Mouse (Mus musculus) small intestine, adult 2 months (tissue): Measurements from ENCODE around the gene Ankrd26. TPM values are rescaled to one million over a fixed set of nuclear protein-coding genes. Genes with fewer than 3 reads are reported as not detected.

Experiments
- H3K27ac ChIP-seq: fragments of 200-500 bp; 2 replicates; pipeline ENCODE4 v1.5.1; 2012; ENCODE audit warnings: low read depth, low read length, control low read depth, inconsistent platforms; ENCODE audit not compliant: insufficient read depth
- H3K27me3 ChIP-seq: fragments of 200-500 bp; 2 replicates; pipeline ENCODE4 v1.6.1; 2012; ENCODE audit warnings: mild to moderate bottlenecking, moderate library complexity, low read length, inconsistent platforms; ENCODE audit not compliant: control insufficient read depth, insufficient read depth
- H3K36me3 ChIP-seq: fragments of 200-500 bp; 2 replicates; pipeline ENCODE4 v1.6.1; 2012; ENCODE audit warnings: mild to moderate bottlenecking, low read length, control low read depth, inconsistent platforms; ENCODE audit not compliant: control insufficient read depth, insufficient read depth
- H3K4me1 ChIP-seq: fragments of 200-500 bp; 2 replicates; pipeline ENCODE4 v1.6.1; 2012; ENCODE audit warnings: low read length, inconsistent platforms, mixed read lengths; ENCODE audit not compliant: control insufficient read depth, insufficient read depth, insufficient read length
- H3K4me3 ChIP-seq: fragments of 200-500 bp; 2 replicates; pipeline ENCODE4 v1.5.1; 2012; ENCODE audit warnings: low read depth, mild to moderate bottlenecking, control low read depth, inconsistent platforms, low read length, moderate library complexity
- CTCF ChIP-seq: fragments of 200-500 bp; IDR thresholded peaks from 2 replicates; pipeline ENCODE4 v1.5.1; 2012; ENCODE audit warnings: low read depth, mild to moderate bottlenecking, control low read depth, inconsistent platforms, low read length, moderate library complexity, mixed read lengths; ENCODE audit not compliant: insufficient replicate concordance, insufficient read length; ENCODE audit errors: extremely low read depth
- POLR2A ChIP-seq: fragments of 200-500 bp; IDR thresholded peaks from 2 replicates; pipeline ENCODE4 v1.6.1; 2012; ENCODE audit warnings: low read depth, mild to moderate bottlenecking, control low read depth, inconsistent platforms, low read length, moderate library complexity
- WGBS: fragments of 180-500 bp; shearing (Covaris S2); methylation state at CpG from one replicate; pipeline ENCODE4 v1.1.7; 2018; 5-methylcytosine and 5-hydroxymethylcytosine counted together
- polyA plus RNA-seq: library from polyadenylated mRNA; depleted of rRNA; stranded (reverse); fragments of >200 nt; gene quantifications from 2 replicates; pipeline ENCODE4 v1.2.3, GENCODE M21; 2012; rRNA removed

The Ankrd26 gene
- 0.42 and 0.58 TPM in 2 replicates for polyA plus RNA-seq

- Histone ChIP-seq H3K27me3 (no peaks in the 10 kb centered on the region), H3K36me3 (no peaks in the 10 kb centered on the region; the same call in 1 of the 2 replicates), H3K4me1 (0 out of 2 replicates have a peak, but pooled peaks cover 3% of the 10 kb centered on the region), H3K4me3 (peak within 1 kb of the TSS; percentile 81), H3K27ac (peak within 1 kb of the TSS; percentile 2; the same call in 1 of the 2 replicates)
- under 1% methylated on average over 54 of the region's 54 CpGs for WGBS
- no peak for TF ChIP-seq CTCF
- peak; percentile 75; the same call in 1 of the 2 replicates for TF ChIP-seq POLR2A
Measured at GRCm38 (mm10) chr6:118561745-118562609, at the start of gene Ankrd26. Gene Ankrd26 (minus strand): TSS chr6:118562226.

- WGBS, result 82% methylated on average over 6 of the region's 6 CpGs
- no peak overlapping the region for H3K4me3 ChIP-seq
- H3K36me3 ChIP-seq, result no peaks in the 10 kb centered on the region
- TF ChIP-seq CTCF, result no peak
- TF ChIP-seq POLR2A, result no peak
- no peaks in the 10 kb centered on the region for H3K4me1 ChIP-seq
- H3K27ac ChIP-seq, result no peak overlapping the region
- H3K27me3 ChIP-seq, result no peaks in the 10 kb centered on the region
Measured at GRCm38 (mm10) chr6:118608906-118609305, 46.9 kb upstream of the Ankrd26 start.

DNA sequence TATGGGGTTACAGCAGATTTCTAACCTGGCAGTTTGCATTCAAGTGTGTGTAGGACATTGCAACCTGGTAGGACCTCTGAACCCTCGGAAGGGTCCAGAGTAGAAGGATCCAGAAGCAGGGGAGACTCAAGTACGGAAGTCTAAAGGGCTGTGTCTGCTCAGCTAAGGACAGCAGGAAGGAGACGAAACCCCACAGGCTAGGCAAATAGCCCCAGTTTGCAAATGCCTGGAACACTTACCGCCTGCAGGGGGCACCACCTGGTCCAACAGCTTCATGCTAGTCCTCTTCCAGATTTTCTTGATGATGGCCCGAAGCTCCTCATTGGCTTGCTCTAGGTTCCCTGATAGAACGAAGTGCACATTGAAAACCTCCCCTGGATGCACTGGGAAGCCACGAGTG, 43.9 kb upstream of the Ankrd26 start:
- no peak overlapping the region for H3K4me3 ChIP-seq
- TF ChIP-seq POLR2A, result no peak
- TF ChIP-seq CTCF, result 0 out of 2 replicates have a peak, but pooled peaks have one; percentile 14
- H3K36me3 ChIP-seq, result no peaks in the 10 kb centered on the region
- WGBS, result 65% methylated on average over 7 of the region's 7 CpGs
- no peak overlapping the region for H3K27ac ChIP-seq
- H3K4me1 ChIP-seq, result no peaks in the 10 kb centered on the region
- no peaks in the 10 kb centered on the region for H3K27me3 ChIP-seq

GRCm38 (mm10) chr6:118603825-118604224, 41.8 kb upstream of the Ankrd26 start:
- 89% methylated on average over 7 of the region's 7 CpGs for whole genome bisulfite sequencing
- Histone ChIP-seq H3K27ac (no peak overlapping the region), H3K4me1 (no peaks in the 10 kb centered on the region), H3K27me3 (no peaks in the 10 kb centered on the region), H3K4me3 (no peak overlapping the region), H3K36me3 (no peaks in the 10 kb centered on the region)
- TF ChIP-seq POLR2A (no peak), CTCF (no peak)

DNA sequence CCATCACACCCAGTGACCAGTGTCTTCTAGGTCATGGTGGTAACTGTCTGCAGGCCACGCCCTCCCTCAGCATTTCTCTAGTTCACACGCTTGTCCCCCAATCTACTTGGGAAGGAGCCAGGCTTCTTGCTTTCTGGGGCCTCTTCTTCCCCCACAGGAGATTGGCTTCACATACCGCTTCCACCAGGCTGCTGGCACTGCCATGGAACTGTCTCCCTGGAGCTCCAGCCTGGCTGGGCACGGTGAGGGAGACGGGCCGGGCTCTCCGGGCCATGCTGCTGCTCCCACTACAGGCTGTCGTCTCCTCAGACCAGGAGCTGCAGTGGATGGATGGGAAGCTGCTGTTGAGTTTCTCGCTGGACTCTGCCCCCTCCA, 33.6 kb upstream of the Ankrd26 start:
- Histone ChIP-seq H3K27me3 (peaks cover 10% of the 10 kb centered on the region), H3K27ac (no peak overlapping the region), H3K4me3 (no peak overlapping the region), H3K36me3 (no peaks in the 10 kb centered on the region), H3K4me1 (peaks cover 5% of the 10 kb centered on the region)
- WGBS, result 44% methylated on average over 9 of the region's 9 CpGs
- TF ChIP-seq CTCF (no peak), POLR2A (no peak)

DNA sequence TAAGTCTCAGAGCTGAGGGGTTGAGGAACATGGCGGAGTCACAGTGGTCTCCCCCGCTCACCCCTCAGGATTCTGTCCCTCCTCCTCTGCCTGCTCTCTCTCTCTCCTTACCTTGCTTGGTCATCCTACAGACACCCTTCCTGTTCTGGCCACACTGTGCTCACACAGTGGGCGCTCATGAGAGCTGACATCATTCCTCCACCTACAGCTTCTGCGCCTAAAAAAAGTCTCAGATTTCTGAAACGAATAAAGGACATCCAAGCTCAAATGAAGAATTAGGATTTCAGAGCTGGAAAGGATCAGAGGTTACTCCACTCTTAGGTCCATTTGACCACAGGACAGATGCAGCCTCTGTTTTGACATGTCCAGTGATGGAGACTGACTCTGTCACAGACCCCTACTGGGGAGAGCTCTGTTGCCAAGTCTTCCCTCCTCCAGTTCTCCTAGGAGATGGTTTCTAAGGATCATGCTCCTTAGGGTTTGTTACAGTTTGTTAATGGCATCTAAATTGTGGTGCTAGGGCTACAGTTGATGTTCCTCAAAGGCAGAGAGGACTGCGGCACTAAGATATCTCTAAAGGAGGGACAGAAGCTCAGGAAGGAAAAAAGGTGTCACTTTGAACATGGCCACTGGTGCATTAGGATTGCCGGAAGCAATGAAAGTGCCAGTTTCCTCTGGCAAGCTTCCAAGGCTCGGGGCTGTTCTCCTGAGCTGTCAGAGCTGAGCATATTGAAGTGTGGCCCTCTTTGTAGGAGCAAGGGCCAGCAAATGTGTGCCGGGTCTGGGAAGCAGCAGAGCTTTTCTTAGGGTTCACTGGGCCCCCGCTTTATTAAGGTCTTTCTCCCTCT, 33.0 kb upstream of the Ankrd26 start:
- Histone ChIP-seq H3K4me1 (peaks cover 5% of the 10 kb centered on the region), H3K36me3 (no peaks in the 10 kb centered on the region), H3K27ac (no peak overlapping the region), H3K4me3 (no peak overlapping the region), H3K27me3 (peaks cover 10% of the 10 kb centered on the region)
- 64% methylated on average over 10 of the region's 10 CpGs for WGBS
- TF ChIP-seq CTCF (no peak), POLR2A (no peak)
